Mouse (Mus musculus) erythroid progenitor cell, adult 5-6 weeks (primary cell): ENCODE data around the gene Hspa1l. TPM values are rescaled to one million over a fixed set of nuclear protein-coding genes. Genes with fewer than 3 reads are reported as not detected.
"Not testable (repeated sequence)": the region's sequence is repeated elsewhere in the genome, so short reads cannot be mapped to it uniquely, and the experiment has no call there.

Source experiments
- ATAC-seq: replicated peaks from 2 replicates; pipeline ENCODE4 v1.8.0; 2016; ENCODE audit warnings: moderate number of reproducible peaks, mild to moderate bottlenecking, moderate TSS enrichment, inconsistent platforms; ENCODE audit not compliant: poor library complexity, low FRiP score, severe bottlenecking
- total RNA-seq, 2 experiments: library from RNA; stranded (forward) in 1 of 2; stranded (reverse) in 1 of 2; fragments of 150-400 nt in 1 of 2; fragments of 186-747, 209-891 nt in 1 of 2; gene quantifications; 2 replicates each; pipeline versions ENCODE4 v1.2.3 to v1.2.4; 2015 to 2017; ENCODE audit warnings: low replicate concordance in 2 of 2

The Hspa1l gene
- total RNA-seq, 2 experiments from 2014 or later = not detected

GRCm38 (mm10) chr17:35000717-35001451, 28.4 kb downstream of the Hspa1l start, which contains the start of gene Vars:
TSS of gene Vars (plus strand) at chr17:35000987.
- ATAC-seq = peak; percentile 65

- 0 out of 2 replicates have a peak, but pooled peaks have one; percentile 28 for ATAC-seq
These were observed 29.1 kb downstream of the Hspa1l start for GRCm38 (mm10) chr17:35001452-35002152.

- ATAC-seq = peak; percentile 67
These were observed 29.8 kb downstream of the Hspa1l start for GRCm38 (mm10) chr17:35002153-35002865.

- ATAC-seq = no peak
These were observed 30.7 kb downstream of the Hspa1l start for GRCm38 (mm10) chr17:35003022-35003838.

- no peak for ATAC-seq
These were observed 31.7 kb downstream of the Hspa1l start for GRCm38 (mm10) chr17:35004075-35004717.

GRCm38 (mm10) chr17:35005158-35005557, 32.7 kb downstream of the Hspa1l start:
- ATAC-seq = no peak

- ATAC-seq = not testable (repeated sequence)
These were observed 33.4 kb downstream of the Hspa1l start for GRCm38 (mm10) chr17:35005902-35006301.

- no peak for ATAC-seq
These were observed 35.0 kb downstream of the Hspa1l start for GRCm38 (mm10) chr17:35007387-35007991.

- no peak for ATAC-seq
These were observed 37.1 kb downstream of the Hspa1l start for GRCm38 (mm10) chr17:35009586-35009985.

- no peak for ATAC-seq
These were observed 38.9 kb downstream of the Hspa1l start for GRCm38 (mm10) chr17:35011440-35011839.

GRCm38 (mm10) chr17:35012430-35012829, 39.9 kb downstream of the Hspa1l start:
- no peak for ATAC-seq

- no peak for ATAC-seq
These were observed 40.7 kb downstream of the Hspa1l start for GRCm38 (mm10) chr17:35013221-35013620.

- no peak for ATAC-seq
These were observed 42.8 kb downstream of the Hspa1l start for GRCm38 (mm10) chr17:35015296-35015695.

GRCm38 (mm10) chr17:35016376-35016775, 43.9 kb downstream of the Hspa1l start, which contains the start of gene Vwa7:
TSS of gene Vwa7 (plus strand) at chr17:35016579.
- peak; percentile 52 for ATAC-seq

GRCm38 (mm10) chr17:35016791-35017705, 44.5 kb downstream of the Hspa1l start:
- no peak for ATAC-seq

- ATAC-seq = no peak
These were observed 45.2 kb downstream of the Hspa1l start for GRCm38 (mm10) chr17:35017706-35018030.

- no peak for ATAC-seq
These were observed 45.7 kb downstream of the Hspa1l start for GRCm38 (mm10) chr17:35018171-35018570.

GRCm38 (mm10) chr17:35019894-35020293, 47.4 kb downstream of the Hspa1l start:
- no peak for ATAC-seq
